Mouse (Mus musculus) effector memory CD4-positive, alpha-beta T cell, adult 7 months (primary cell): ENCODE data around the gene Zfp874b. TPM values are rescaled to one million over a fixed set of nuclear protein-coding genes. Genes with fewer than 3 reads are reported as not detected.

ENCODE experiments used
- polyA plus RNA-seq: library from polyadenylated mRNA; unstranded; fragments of 100-300 nt; shearing (Covaris generic); gene quantifications from one replicate; pipeline ENCODE4 v1.2.1, GENCODE M21; 2017

Zfp874b gene
- polyA plus RNA-seq, result 13.9 TPM

DNA sequence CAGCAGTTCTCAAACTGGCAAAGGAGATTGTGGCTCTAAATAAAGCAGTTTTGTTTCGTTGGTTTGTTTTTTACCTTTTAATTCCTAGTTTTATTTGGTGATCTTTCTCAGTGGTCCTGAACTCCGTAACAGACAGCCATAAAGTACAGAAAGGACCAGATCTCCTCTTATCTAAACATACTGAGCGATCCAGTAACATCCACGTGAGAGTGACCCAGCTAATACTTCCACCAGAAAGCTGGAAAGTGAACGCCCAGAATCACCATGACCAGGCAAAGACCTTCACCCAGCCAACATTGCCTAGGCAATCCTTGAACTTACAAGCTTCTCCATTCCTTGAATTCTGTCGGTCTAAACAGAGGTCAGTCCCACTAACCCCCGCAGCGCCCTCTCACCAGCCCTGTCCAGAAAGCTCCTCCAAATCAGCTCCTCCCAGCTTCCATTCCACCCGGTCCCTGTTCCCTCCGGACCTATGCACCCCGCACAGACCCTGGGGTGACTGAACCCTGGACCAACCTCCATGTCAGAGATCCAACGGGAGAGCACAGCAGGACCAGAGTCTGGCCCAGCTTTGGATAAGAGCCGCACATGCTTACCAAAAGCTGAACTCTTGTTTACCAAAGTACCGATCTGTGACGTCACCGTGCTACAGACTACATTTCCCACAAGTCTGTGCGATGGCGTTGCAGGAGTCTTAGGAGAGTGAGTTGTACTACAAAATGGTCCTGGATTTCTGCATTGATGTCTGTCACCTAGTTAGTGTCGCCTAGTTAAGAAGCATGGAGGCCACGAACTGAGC, at the start of gene Zfp874b:
TSS of gene Zfp874b (minus strand) at position 634 of the 799 bp plus-strand sequence.

DNA sequence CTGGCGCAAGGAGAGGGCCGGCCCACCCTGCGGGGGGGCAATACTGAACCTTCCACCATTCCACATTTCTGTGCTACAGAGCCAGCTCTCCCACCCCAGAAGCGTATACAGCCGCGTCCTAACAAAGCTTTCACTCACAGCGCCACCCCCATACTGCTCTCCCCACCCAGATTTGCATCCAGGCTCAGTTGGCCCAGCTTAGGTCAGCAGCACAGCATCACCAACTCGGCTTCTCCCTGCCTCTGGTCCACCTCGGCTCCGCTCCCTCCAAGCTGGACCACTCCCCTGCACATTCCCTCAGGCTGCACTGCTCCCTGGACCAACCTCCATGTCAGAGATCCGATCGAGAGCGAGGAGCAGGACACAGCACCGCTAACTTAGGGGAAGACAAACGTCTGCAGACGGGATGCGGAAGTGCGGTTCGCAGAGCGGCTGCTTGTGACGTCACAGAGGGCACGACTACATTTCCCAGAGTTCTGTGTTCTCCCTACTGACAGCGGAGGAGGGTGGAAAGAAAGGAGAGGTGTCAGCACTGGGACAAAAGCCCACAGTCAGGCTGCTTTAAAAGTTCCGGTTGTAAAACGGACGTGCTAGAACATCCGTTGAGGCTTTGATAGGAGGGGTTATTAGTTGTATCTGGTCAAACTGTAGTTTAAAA, 41.8 kb upstream of the Zfp874b start, which contains the start of the genes Gm26965 and Zfp87:
TSS of gene Gm26965 (minus strand) at position 399 of the 658 bp plus-strand sequence.
TSS of gene Zfp87 (minus strand) at position 425 of the 658 bp plus-strand sequence.

DNA sequence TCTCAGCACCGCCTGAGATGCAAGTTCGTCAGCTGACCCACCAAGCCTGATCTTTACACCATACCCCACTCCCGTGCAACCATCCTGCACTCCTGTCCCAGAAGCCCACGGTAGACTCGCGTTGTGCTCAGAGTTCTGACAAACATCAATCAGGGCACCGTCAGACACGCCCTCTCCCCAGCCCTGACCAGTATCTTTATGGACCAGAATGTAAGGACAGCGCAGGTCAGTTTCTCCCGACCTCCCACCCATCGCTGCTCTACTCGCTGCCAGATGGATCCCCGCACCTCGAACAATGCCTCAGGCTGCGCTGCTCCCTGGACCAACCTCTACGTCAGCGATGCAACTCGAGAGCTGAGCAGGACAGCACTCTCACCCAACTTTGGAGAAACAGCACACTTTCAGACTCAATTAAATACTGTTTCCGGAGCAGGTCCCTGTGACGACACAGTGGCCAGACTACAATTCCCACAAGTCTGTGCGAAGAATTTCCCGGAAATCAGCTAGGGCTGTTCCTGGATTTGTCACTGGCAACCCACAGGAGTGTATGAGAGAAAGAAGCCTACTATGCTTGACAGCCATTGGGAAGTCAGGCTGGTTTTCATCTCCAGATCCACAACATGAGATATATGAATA, 16.1 kb upstream of the Zfp874b start, which contains the start of gene Zfp58:
TSS of gene Zfp58 (minus strand) at position 472 of the 636 bp plus-strand sequence.

DNA sequence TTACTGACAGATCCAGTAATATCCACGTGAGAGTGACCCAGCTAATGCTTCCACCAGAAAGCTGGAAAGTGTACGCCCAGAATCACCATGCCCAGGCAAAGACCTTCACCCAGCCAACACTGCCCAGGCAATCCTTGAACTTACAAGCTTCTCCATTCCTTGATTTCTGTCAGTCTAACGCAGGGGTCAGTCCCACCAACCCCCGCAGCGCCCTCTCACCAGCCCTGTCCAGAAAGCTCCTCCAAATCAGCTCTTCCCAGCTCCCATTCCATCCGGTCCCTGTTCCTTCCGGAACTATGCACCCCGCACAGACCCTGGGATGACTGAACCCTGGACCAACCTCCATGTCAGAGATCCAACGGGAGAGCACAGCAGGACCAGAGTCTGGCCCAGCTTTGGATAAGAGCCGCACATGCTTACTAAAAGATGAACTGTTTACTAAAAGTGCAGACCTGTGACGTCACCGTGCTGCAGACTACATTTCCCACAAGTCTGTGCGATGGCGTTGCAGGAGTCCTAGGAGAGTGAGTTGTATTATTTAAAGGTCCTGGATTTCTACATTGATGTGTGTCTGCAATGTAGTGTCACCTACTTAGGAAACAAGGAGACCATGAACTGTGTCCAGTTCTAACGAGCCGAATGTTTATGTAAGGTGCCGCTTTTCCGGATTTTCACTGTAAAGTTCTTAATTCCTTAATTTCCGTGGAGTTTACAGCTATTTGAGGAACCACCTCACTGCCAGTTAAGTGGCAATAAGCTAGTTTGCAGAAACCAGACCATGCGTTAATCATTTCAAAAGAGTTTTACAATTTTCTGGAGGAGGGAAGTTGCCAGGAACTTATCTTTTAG, 32.7 kb downstream of the Zfp874b start, which contains the start of gene Zfp874a:
TSS of gene Zfp874a (minus strand) at position 453 of the 849 bp plus-strand sequence.

Other genes with a start within 250 kb of the Zfp874b start
- gene Zfp458, start 205.8 kb downstream of the Zfp874b start, polyA plus RNA-seq, result 1.7 TPM
- gene Zfp457, start 177.8 kb downstream of the Zfp874b start, polyA plus RNA-seq, result not detected
- gene Zfp595, start 151.7 kb downstream of the Zfp874b start, polyA plus RNA-seq, result 5.7 TPM
- 0.94 TPM for gene Gm28044, start 123.7 kb downstream of the Zfp874b start, polyA plus RNA-seq
- 2.0 TPM for gene Zfp953, start 123.7 kb downstream of the Zfp874b start, polyA plus RNA-seq
- 1.2 TPM for gene Gm28041, start 108.5 kb downstream of the Zfp874b start, polyA plus RNA-seq
- gene Zfp456, start 108.4 kb downstream of the Zfp874b start, polyA plus RNA-seq, result 5.7 TPM
- 29.1 TPM for gene Zfp429, start 84.4 kb downstream of the Zfp874b start, polyA plus RNA-seq
- 3.5 TPM for gene Zfp459, start 62.8 kb downstream of the Zfp874b start, polyA plus RNA-seq
- 34.3 TPM for gene Zfp874a, start 32.6 kb downstream of the Zfp874b start, polyA plus RNA-seq
- gene Zfp58, start 16.3 kb upstream of the Zfp874b start, polyA plus RNA-seq, result 17.3 TPM
- gene Gm26965, start 41.9 kb upstream of the Zfp874b start, polyA plus RNA-seq, result not detected
- gene Zfp87, start 41.9 kb upstream of the Zfp874b start, polyA plus RNA-seq, result 44.6 TPM
- 15.9 TPM for gene Zfp748, start 69.6 kb upstream of the Zfp874b start, polyA plus RNA-seq
- 5.3 TPM for gene Zfp729b, start 125.4 kb upstream of the Zfp874b start, polyA plus RNA-seq
- 3.1 TPM for gene Gm49345, start 153.5 kb upstream of the Zfp874b start, polyA plus RNA-seq
- gene Zfp729a, start 153.5 kb upstream of the Zfp874b start, polyA plus RNA-seq, result 4.8 TPM
- 12.5 TPM for gene Zfp738, start 202.8 kb upstream of the Zfp874b start, polyA plus RNA-seq
- 8.0 TPM for gene Zfp65, start 244.9 kb upstream of the Zfp874b start, polyA plus RNA-seq